Mouse (Mus musculus): ENCODE data around the gene D930007J09Rik. TPM values are rescaled to one million over a fixed set of nuclear protein-coding genes. Genes with fewer than 3 reads are reported as not detected.

Gene D930007J09Rik
- polyA plus RNA-seq, 1 experiment from 2014 or later = not detected

DNA sequence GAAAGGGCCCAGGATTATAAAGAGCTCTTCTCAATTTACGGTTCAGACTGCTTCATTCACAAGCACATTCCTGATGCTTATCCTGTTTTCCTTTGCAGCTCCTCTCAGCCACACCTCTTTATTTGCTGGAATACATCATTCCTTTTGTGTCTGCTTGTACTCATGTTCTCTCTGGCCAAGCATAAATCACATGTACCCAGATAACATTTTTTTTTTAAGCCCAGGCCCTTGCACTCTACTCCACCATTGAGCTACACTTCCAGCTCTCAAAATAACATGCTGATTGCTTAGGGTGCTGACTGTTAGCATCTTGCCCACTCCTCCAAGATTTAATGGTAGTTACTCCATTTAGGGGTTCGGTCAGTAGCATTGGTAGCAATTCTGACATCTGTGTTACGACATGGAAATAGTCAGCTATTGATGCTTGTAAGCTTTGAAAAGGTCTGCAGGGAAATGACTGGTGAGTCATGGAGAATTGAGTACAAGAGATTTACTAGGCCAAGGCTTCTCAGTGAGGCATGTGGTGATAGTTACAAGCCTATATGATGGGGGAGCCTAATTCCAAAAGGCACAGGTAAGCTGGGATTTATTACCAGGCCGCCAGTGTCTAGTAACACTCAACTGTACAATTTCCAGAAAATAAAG is 1.2 kb upstream of the D930007J09Rik start:
- Histone ChIP-seq H3K9ac (peak overlapping the region; percentile 88), H3K4me3 (peak overlapping the region; percentile 71), H3K27me3 (no peaks in the 10 kb centered on the region), H3K9me3 (replicated peaks) (no peaks in the 10 kb centered on the region), H3K27ac (no peak overlapping the region), H3K36me3 (ENCODE audit: poor library complexity, severe bottlenecking) (peaks cover 25% of the 10 kb centered on the region), H3K4me2 (peak overlapping the region; percentile 87), H3K4me1 (peaks cover 34% of the 10 kb centered on the region)
- WGBS = 69% methylated on average over 4 of the region's 4 CpGs
- ATAC-seq = no peak

DNA sequence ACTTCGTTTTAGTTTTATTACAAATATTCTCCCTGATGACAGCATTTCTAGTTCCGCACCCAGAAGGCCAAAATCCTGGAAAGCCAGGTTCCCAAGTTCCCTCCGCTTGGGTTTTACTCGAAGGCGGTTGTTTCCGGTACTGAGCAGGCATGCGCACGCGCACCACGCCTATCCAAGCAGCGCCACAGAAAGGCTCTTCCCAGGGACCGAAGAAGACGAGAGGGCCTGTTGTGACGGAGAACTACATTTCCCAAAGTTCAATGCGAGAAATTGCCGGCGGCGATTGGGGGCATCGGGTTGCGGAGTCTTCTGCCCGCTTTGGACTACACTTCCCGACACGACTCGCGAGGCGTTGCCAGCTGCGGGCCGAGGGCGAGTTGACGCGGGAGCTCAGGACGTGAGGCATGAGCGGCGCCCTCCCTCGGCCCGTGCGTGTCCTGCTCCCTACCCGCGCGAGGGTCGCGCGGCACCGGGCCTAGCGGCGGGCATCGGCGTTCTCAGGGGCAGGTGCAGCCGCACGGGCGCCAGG is 892 bp downstream of the D930007J09Rik start, which contains the start of gene Wrnip1:
Gene Wrnip1 (plus strand): TSS at position 346 of the 529 bp plus-strand sequence.
- Histone ChIP-seq H3K4me3 (peak within 1 kb of the TSS; percentile 71), H3K4me2 (peak within 1 kb of the TSS; percentile 87), H3K27me3 (no peaks in the 10 kb centered on the region), H3K9me3 (replicated peaks) (no peaks in the 10 kb centered on the region), H3K36me3 (ENCODE audit: poor library complexity, severe bottlenecking) (peaks cover 7% of the 10 kb centered on the region), H3K27ac (peak within 1 kb of the TSS; percentile 72), H3K4me1 (peaks cover 31% of the 10 kb centered on the region), H3K9ac (peak within 1 kb of the TSS; percentile 88)
- ATAC-seq = peak; percentile 98
- under 1% methylated on average over 50 of the region's 51 CpGs for WGBS

DNA sequence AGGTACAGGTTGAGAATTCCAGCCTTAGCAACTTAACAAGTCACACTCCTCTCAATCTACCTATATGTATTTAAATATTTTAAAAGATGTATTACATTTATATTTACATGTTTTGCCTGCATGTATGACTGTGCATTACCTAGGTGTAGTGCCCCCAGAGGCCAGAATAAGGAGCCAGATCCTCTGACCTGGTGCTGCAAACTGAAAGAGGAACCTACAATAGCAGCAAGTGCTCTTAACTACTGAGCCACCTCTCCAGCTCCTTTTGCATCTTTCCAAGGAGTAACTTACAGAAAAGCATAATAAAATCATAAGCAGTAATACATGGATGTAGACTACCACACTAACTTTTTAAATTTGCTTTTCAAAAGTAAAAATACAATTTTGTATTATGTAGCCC is 1.8 kb downstream of the D930007J09Rik start:
- peaks cover 30% of the 10 kb centered on the region for H3K4me1 ChIP-seq
- ATAC-seq = no peak
- no peak overlapping the region for H3K27ac ChIP-seq
- peak overlapping the region; percentile 87 for H3K4me2 ChIP-seq
- no peaks in the 10 kb centered on the region for H3K9me3 ChIP-seq (replicated peaks)
- H3K36me3 ChIP-seq (ENCODE audit: poor library complexity, severe bottlenecking) = no peaks in the 10 kb centered on the region
- peak overlapping the region; percentile 88; the same call in 1 of the 2 replicates for H3K9ac ChIP-seq
- peak overlapping the region; percentile 71; the same call in 1 of the 2 replicates for H3K4me3 ChIP-seq
- H3K27me3 ChIP-seq = no peaks in the 10 kb centered on the region

DNA sequence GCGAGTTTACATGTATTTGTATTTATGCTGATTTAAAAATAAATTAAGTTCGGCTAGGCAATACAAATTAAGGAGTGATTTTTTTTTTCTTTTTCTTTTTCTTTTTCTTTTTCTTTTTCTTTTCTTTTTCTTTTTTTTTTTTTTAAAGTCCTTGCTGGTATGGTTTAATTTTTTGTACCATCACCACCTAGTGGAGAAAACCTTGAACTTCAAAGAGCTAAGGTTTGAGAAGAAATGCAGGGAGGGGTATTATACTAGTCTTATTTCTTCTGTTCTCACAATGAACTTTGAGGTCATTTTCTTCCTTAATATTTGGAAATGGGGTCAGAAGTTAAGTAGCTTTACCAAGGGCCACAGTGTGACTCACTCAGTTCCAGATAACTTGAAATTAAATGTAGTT is 3.5 kb downstream of the D930007J09Rik start:
- Histone ChIP-seq H3K27me3 (no peaks in the 10 kb centered on the region), H3K27ac (no peak overlapping the region), H3K9ac (no peak overlapping the region), H3K4me2 (no peak overlapping the region), H3K36me3 (ENCODE audit: poor library complexity, severe bottlenecking) (no peaks in the 10 kb centered on the region), H3K4me1 (peaks cover 20% of the 10 kb centered on the region), H3K9me3 (replicated peaks) (no peaks in the 10 kb centered on the region), H3K4me3 (no peak overlapping the region)
- ATAC-seq = no peak
- WGBS = 80% methylated on average over 2 of the region's 2 CpGs

DNA sequence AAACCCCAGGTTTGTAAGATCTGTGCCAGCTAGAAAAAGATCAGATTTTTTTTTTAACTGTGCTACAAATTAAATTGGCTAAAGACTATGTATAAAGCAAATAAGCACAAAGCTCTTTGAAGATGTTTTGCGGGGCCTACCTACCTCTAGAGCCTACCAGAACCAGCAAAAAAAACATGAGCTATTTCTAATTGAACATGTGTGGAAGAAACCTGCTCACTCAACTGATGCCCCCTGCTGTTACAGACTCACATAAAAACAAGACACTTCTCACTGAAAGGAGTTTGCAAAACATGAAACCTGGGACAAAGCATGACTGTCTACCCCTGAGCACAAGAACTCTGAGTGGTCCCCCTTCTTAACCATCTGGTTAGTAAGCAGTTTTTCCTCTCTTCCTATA is 5.6 kb downstream of the D930007J09Rik start:
- Histone ChIP-seq H3K9ac (no peak overlapping the region), H3K27me3 (no peaks in the 10 kb centered on the region), H3K27ac (no peak overlapping the region), H3K4me3 (no peak overlapping the region), H3K36me3 (ENCODE audit: poor library complexity, severe bottlenecking) (no peaks in the 10 kb centered on the region), H3K9me3 (replicated peaks) (no peaks in the 10 kb centered on the region), H3K4me1 (peaks cover 6% of the 10 kb centered on the region), H3K4me2 (no peak overlapping the region)
- WGBS = 86% methylated on average over 1 of the region's 1 CpGs
- ATAC-seq = no peak

DNA sequence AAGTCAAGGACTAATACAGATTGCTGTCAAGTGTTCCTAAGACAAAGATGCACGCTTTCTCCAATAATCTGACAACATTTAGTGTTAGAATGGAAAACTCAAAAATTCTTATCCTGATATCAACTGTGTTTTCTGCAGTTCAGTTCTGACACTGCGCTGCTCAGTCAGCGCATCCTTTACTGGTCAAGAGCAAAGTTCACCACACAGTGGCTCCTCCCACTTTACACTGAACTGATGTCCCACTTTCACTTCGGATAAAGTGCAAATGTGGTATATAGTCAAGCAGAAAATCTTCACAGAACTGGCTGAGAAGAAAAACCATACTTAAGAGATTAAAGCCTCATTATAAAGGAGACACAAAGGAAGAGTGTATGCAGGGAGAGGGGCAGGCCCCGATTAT is 7.5 kb downstream of the D930007J09Rik start:
- ATAC-seq = no peak
- no peak overlapping the region for H3K9ac ChIP-seq
- H3K4me1 ChIP-seq = no peaks in the 10 kb centered on the region
- no peaks in the 10 kb centered on the region for H3K36me3 ChIP-seq (ENCODE audit: poor library complexity, severe bottlenecking)
- H3K9me3 ChIP-seq (replicated peaks) = no peaks in the 10 kb centered on the region
- no peak overlapping the region for H3K27ac ChIP-seq
- no peak overlapping the region for H3K4me3 ChIP-seq
- 82% methylated on average over 5 of the region's 5 CpGs for WGBS
- H3K4me2 ChIP-seq = no peak overlapping the region
- no peaks in the 10 kb centered on the region for H3K27me3 ChIP-seq

DNA sequence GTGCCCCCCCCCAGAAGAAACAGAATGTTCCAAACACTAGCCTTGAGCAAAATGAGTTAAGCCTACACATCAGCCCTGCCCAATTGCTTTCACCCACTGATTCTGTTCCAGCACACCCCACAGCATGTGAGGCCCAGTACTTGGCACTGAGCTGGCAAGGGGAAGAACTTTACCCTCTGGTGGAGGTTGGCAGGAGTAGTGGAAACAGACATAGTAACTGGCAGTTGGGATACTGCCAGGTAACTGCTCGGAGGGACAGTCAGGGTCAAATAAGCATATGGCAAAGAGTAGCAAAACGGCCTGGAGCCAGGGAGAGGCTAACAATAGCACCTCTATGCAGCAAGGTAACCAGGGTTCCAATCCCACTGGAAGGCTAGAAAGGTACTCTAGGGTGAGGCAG is 8.0 kb downstream of the D930007J09Rik start:
- no peak overlapping the region for H3K9ac ChIP-seq
- no peaks in the 10 kb centered on the region for H3K36me3 ChIP-seq (ENCODE audit: poor library complexity, severe bottlenecking)
- no peaks in the 10 kb centered on the region for H3K27me3 ChIP-seq
- H3K4me2 ChIP-seq = no peak overlapping the region
- 60% methylated on average over 2 of the region's 2 CpGs for WGBS
- H3K4me3 ChIP-seq = no peak overlapping the region
- ATAC-seq = no peak
- no peaks in the 10 kb centered on the region for H3K9me3 ChIP-seq (replicated peaks)
- H3K27ac ChIP-seq = no peak overlapping the region
- no peaks in the 10 kb centered on the region for H3K4me1 ChIP-seq

DNA sequence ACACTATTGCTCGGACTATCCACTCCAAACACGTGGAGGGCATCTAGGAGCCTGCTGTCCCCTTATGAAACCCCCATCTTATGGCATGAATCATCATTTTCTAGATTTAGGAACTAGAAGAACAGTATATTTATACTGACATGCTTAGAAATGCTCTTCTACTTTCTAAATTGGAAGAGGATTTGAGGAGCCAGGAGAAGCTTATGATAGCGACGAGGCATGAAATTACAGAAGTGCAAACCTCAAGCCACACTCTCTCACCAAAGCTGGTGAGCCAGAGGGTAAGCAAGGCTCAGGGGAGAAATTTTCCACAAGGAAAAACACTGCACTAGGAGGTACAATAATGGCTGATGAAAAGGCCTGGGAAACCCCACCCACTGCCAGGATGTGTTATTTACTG is 12.9 kb downstream of the D930007J09Rik start:
- Histone ChIP-seq H3K4me2 (no peak overlapping the region), H3K4me1 (no peaks in the 10 kb centered on the region), H3K27ac (no peak overlapping the region), H3K4me3 (no peak overlapping the region), H3K36me3 (ENCODE audit: poor library complexity, severe bottlenecking) (no peaks in the 10 kb centered on the region), H3K9me3 (replicated peaks) (no peaks in the 10 kb centered on the region), H3K9ac (no peak overlapping the region), H3K27me3 (no peaks in the 10 kb centered on the region)
- 82% methylated on average over 4 of the region's 4 CpGs for WGBS
- no peak for ATAC-seq

DNA sequence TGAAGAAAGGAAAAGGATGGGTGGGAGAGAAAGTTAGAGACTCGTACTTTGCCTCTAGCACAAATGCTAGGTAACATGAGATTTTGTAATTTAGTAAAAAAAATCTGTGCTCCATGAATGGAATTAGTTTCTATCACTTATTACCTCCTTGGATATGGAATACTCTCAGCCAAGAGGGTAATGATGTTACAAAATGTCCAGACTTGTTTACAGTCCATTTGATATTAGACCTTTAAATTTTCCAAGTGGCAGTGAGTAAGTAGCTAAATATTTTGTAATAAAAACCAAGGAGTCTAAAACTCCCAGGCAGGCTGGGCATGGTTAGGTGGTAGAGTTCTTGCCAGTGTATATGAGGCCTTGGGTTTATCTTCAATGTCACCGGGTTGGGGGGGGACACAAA is 15.1 kb downstream of the D930007J09Rik start:
- no peak overlapping the region for H3K27ac ChIP-seq
- H3K36me3 ChIP-seq (ENCODE audit: poor library complexity, severe bottlenecking) = no peaks in the 10 kb centered on the region
- no peaks in the 10 kb centered on the region for H3K27me3 ChIP-seq
- H3K4me3 ChIP-seq = no peak overlapping the region
- no peak for ATAC-seq
- H3K4me2 ChIP-seq = no peak overlapping the region
- 86% methylated on average over 2 of the region's 2 CpGs for WGBS
- no peaks in the 10 kb centered on the region for H3K9me3 ChIP-seq (replicated peaks)
- no peak overlapping the region for H3K9ac ChIP-seq
- H3K4me1 ChIP-seq = no peaks in the 10 kb centered on the region

DNA sequence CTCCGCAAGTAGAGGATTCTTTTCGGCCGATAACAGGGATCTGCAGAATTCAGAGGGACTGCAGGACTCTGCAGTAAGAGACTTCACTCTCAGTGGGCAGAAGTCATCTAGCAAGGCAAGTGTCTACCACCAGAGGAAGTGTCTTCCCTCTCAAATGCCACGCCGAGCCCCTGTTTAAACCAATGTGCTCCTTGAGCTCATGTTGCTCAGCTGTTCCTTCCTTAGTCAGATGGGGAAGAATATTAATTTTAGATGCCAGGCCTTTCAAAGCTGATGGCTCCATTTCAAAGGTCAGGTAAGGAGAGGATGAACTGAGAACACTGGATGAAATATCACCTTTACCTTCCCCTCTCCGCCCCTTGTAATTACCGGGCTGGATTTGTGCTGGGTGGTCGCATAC is 18.8 kb downstream of the D930007J09Rik start, which contains the start of gene Mylk4:
Gene Mylk4 (minus strand): TSS at position 139 of the 400 bp plus-strand sequence.
- Histone ChIP-seq H3K27ac (no peak within 1 kb of the TSS), H3K27me3 (no peaks in the 10 kb centered on the region), H3K9me3 (replicated peaks) (no peaks in the 10 kb centered on the region), H3K4me3 (no peak within 1 kb of the TSS), H3K4me2 (no peak within 1 kb of the TSS), H3K9ac (no peak within 1 kb of the TSS), H3K4me1 (no peaks in the 10 kb centered on the region), H3K36me3 (ENCODE audit: poor library complexity, severe bottlenecking) (no peaks in the 10 kb centered on the region)
- WGBS = 88% methylated on average over 8 of the region's 8 CpGs
- ATAC-seq = no peak

DNA sequence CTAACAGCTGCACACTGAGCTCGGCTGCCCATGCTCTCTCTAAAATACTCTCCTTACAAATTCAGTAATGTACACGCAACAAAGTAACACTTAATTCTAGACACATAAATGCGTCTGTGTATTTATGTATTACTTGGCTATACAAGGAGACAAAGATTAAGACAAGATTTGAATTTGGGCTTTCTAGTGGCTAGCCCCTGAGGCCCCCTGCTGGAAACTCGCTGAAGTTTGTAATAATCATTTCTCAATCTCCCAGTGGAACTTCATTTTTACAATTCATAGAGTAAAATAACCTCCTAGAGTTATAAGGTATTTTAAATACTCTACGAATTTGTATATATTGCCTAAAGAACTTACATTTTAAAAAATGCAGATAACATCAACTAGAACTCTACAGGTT is 19.6 kb downstream of the D930007J09Rik start:
- ATAC-seq = no peak
- Histone ChIP-seq H3K36me3 (ENCODE audit: poor library complexity, severe bottlenecking) (no peaks in the 10 kb centered on the region), H3K4me3 (no peak overlapping the region), H3K9me3 (replicated peaks) (no peaks in the 10 kb centered on the region), H3K9ac (no peak overlapping the region), H3K4me2 (no peak overlapping the region), H3K27ac (no peak overlapping the region), H3K27me3 (no peaks in the 10 kb centered on the region), H3K4me1 (no peaks in the 10 kb centered on the region)
- WGBS = 67% methylated on average over 5 of the region's 5 CpGs

DNA sequence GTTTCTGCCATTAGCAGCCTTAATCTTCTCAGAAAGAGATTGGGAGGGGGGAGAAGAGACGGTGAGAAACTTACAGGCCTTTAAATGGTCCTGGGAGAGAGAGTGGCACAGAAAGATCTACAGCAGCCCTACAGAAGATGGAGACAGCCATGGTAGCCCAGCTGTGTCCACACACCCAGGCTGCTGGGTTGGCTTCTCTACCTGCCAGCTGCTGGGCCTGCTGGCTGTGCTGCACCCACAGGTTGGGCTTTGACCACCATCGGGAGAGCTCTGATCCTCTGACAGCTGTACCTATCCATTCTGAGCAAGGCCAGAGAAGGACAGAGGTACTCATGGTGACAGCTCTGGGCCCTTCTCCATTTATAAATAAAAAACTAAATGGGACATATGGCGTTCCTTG is 23.8 kb downstream of the D930007J09Rik start:
- Histone ChIP-seq H3K27me3 (no peaks in the 10 kb centered on the region), H3K9me3 (replicated peaks) (no peaks in the 10 kb centered on the region), H3K4me2 (no peak overlapping the region), H3K9ac (no peak overlapping the region), H3K36me3 (ENCODE audit: poor library complexity, severe bottlenecking) (no peaks in the 10 kb centered on the region), H3K27ac (no peak overlapping the region), H3K4me3 (no peak overlapping the region), H3K4me1 (no peaks in the 10 kb centered on the region)
- WGBS = 61% methylated on average over 3 of the region's 3 CpGs
- ATAC-seq = no peak

DNA sequence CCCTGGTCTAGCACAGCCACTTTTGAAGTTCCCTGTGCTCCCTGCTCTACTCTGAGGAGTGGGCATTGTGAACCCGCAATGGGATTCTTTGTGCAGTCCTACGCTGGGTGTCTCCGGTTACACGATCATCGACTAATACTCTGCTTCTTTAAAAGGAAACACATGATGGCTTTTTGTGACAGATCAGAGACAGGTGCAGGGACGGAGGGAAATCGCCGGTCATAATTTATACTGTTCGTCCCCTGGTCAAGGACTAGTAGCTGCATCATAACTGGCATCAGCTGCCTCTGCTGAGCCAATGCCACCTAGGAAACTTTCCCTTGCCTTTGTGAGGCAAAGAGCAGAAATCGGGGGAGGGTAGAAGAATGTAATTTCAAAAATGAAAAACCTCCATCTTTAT is 26.3 kb downstream of the D930007J09Rik start:
- no peak for ATAC-seq
- H3K9me3 ChIP-seq (replicated peaks) = no peaks in the 10 kb centered on the region
- WGBS = 92% methylated on average over 10 of the region's 10 CpGs

More for the DNA sequence above, 26.3 kb downstream of the D930007J09Rik start:
- H3K9ac ChIP-seq = no peak overlapping the region
- H3K36me3 ChIP-seq (ENCODE audit: poor library complexity, severe bottlenecking) = no peaks in the 10 kb centered on the region
- H3K4me1 ChIP-seq = no peaks in the 10 kb centered on the region
- no peak overlapping the region for H3K4me3 ChIP-seq
- no peak overlapping the region for H3K4me2 ChIP-seq
- no peak overlapping the region for H3K27ac ChIP-seq
- no peaks in the 10 kb centered on the region for H3K27me3 ChIP-seq
